Mouse (Mus musculus): ENCODE results near the gene Rbm20. TPM values are rescaled to one million over a fixed set of nuclear protein-coding genes. Genes with fewer than 3 reads are reported as not detected.
A peak's percentile ranks its signal among the peaks of the same experiment; 100 is the strongest.

The Rbm20 gene
- polyA plus RNA-seq, 1 experiment from 2014 or later = 51.8 TPM

GRCm38 (mm10) chr19:53739570-53740266, 62.6 kb downstream of the Rbm20 start:
- Histone ChIP-seq H3K27ac (ENCODE audit: poor library complexity, severe bottlenecking) (peak overlapping the region; percentile 70), H3K9me3 (replicated peaks) (no peaks in the 10 kb centered on the region), H3K4me2 (no peak overlapping the region; the same call in 1 of the 2 replicates), H3K36me3 (no peaks in the 10 kb centered on the region), H3K4me1 (replicated peaks) (peaks cover 45% of the 10 kb centered on the region), H3K4me3 (no peak overlapping the region), H3K27me3 (replicated peaks) (no peaks in the 10 kb centered on the region), H3K9ac (0 out of 2 replicates have a peak overlapping the region, but pooled peaks have one; percentile 18)
- 40% methylated on average over 8 of the region's 8 CpGs for WGBS
- ATAC-seq (ENCODE audit: insufficient number of reproducible peaks, low FRiP score) = no peak

GRCm38 (mm10) chr19:53740750-53741380, 63.8 kb downstream of the Rbm20 start:
- Histone ChIP-seq H3K4me2 (no peak overlapping the region), H3K4me1 (replicated peaks) (peaks cover 52% of the 10 kb centered on the region), H3K27me3 (replicated peaks) (no peaks in the 10 kb centered on the region), H3K9me3 (replicated peaks) (no peaks in the 10 kb centered on the region), H3K27ac (ENCODE audit: poor library complexity, severe bottlenecking) (peak overlapping the region; percentile 70), H3K9ac (no peak overlapping the region), H3K36me3 (no peaks in the 10 kb centered on the region), H3K4me3 (no peak overlapping the region)
- WGBS = 72% methylated on average over 1 of the region's 1 CpGs
- ATAC-seq (ENCODE audit: insufficient number of reproducible peaks, low FRiP score) = peak; percentile 60

GRCm38 (mm10) chr19:53741902-53742301, 64.8 kb downstream of the Rbm20 start:
- Histone ChIP-seq H3K4me1 (replicated peaks) (peaks cover 56% of the 10 kb centered on the region), H3K27me3 (replicated peaks) (no peaks in the 10 kb centered on the region), H3K4me2 (no peak overlapping the region), H3K9ac (no peak overlapping the region), H3K9me3 (replicated peaks) (no peaks in the 10 kb centered on the region), H3K27ac (ENCODE audit: poor library complexity, severe bottlenecking) (no peak overlapping the region), H3K36me3 (no peaks in the 10 kb centered on the region), H3K4me3 (no peak overlapping the region)
- no peak for ATAC-seq (ENCODE audit: insufficient number of reproducible peaks, low FRiP score)
- WGBS = 66% methylated on average over 3 of the region's 3 CpGs

- 60% methylated on average over 3 of the region's 3 CpGs for WGBS
- Histone ChIP-seq H3K4me3 (no peak overlapping the region), H3K4me2 (no peak overlapping the region), H3K27me3 (replicated peaks) (no peaks in the 10 kb centered on the region), H3K9ac (no peak overlapping the region), H3K4me1 (replicated peaks) (peaks cover 45% of the 10 kb centered on the region), H3K27ac (ENCODE audit: poor library complexity, severe bottlenecking) (no peak overlapping the region), H3K9me3 (replicated peaks) (no peaks in the 10 kb centered on the region), H3K36me3 (peaks cover 5% of the 10 kb centered on the region; the same call in 1 of the 2 replicates)
- no peak for ATAC-seq (ENCODE audit: insufficient number of reproducible peaks, low FRiP score)
Measured at GRCm38 (mm10) chr19:53745354-53745753, 68.2 kb downstream of the Rbm20 start.

GRCm38 (mm10) chr19:53746116-53746515, 69.0 kb downstream of the Rbm20 start:
- Histone ChIP-seq H3K27me3 (replicated peaks) (no peaks in the 10 kb centered on the region), H3K36me3 (peaks cover 5% of the 10 kb centered on the region; the same call in 1 of the 2 replicates), H3K27ac (ENCODE audit: poor library complexity, severe bottlenecking) (0 out of 2 replicates have a peak overlapping the region, but pooled peaks have one; percentile 14), H3K9ac (no peak overlapping the region), H3K4me1 (replicated peaks) (peaks cover 43% of the 10 kb centered on the region), H3K9me3 (replicated peaks) (no peaks in the 10 kb centered on the region), H3K4me2 (no peak overlapping the region), H3K4me3 (no peak overlapping the region)
- no peak for ATAC-seq (ENCODE audit: insufficient number of reproducible peaks, low FRiP score)
- 77% methylated on average over 9 of the region's 9 CpGs for WGBS

GRCm38 (mm10) chr19:53748236-53748775, 71.2 kb downstream of the Rbm20 start:
- H3K4me2 ChIP-seq = no peak overlapping the region
- 78% methylated on average over 13 of the region's 13 CpGs for WGBS
- ATAC-seq (ENCODE audit: insufficient number of reproducible peaks, low FRiP score) = no peak
- no peaks in the 10 kb centered on the region for H3K27me3 ChIP-seq (replicated peaks)
- H3K9ac ChIP-seq = no peak overlapping the region
- H3K27ac ChIP-seq (ENCODE audit: poor library complexity, severe bottlenecking) = no peak overlapping the region
- H3K9me3 ChIP-seq (replicated peaks) = no peaks in the 10 kb centered on the region
- peaks cover 5% of the 10 kb centered on the region; the same call in 1 of the 2 replicates for H3K36me3 ChIP-seq
- H3K4me3 ChIP-seq = no peak overlapping the region
- peaks cover 53% of the 10 kb centered on the region for H3K4me1 ChIP-seq (replicated peaks)

- no peak for ATAC-seq (ENCODE audit: insufficient number of reproducible peaks, low FRiP score)
- no peak overlapping the region for H3K27ac ChIP-seq (ENCODE audit: poor library complexity, severe bottlenecking)
- H3K9ac ChIP-seq = no peak overlapping the region
- H3K27me3 ChIP-seq (replicated peaks) = no peaks in the 10 kb centered on the region
- no peak overlapping the region for H3K4me2 ChIP-seq
- H3K36me3 ChIP-seq = peaks cover 5% of the 10 kb centered on the region; the same call in 1 of the 2 replicates
- H3K4me3 ChIP-seq = no peak overlapping the region
- H3K9me3 ChIP-seq (replicated peaks) = no peaks in the 10 kb centered on the region
- peaks cover 60% of the 10 kb centered on the region for H3K4me1 ChIP-seq (replicated peaks)
- 94% methylated on average over 8 of the region's 8 CpGs for WGBS
Measured at GRCm38 (mm10) chr19:53749326-53749725, 72.2 kb downstream of the Rbm20 start.

- no peaks in the 10 kb centered on the region for H3K9me3 ChIP-seq (replicated peaks)
- no peak overlapping the region for H3K4me3 ChIP-seq
- no peaks in the 10 kb centered on the region for H3K27me3 ChIP-seq (replicated peaks)
- peaks cover 58% of the 10 kb centered on the region for H3K4me1 ChIP-seq (replicated peaks)
- WGBS = 53% methylated on average over 22 of the region's 22 CpGs
- peak overlapping the region; percentile 58 for H3K27ac ChIP-seq (ENCODE audit: poor library complexity, severe bottlenecking)
- H3K36me3 ChIP-seq = peaks cover 8% of the 10 kb centered on the region; the same call in 1 of the 2 replicates
- no peak overlapping the region for H3K9ac ChIP-seq
- H3K4me2 ChIP-seq = no peak overlapping the region
- no peak for ATAC-seq (ENCODE audit: insufficient number of reproducible peaks, low FRiP score)
Measured at GRCm38 (mm10) chr19:53751420-53752185, 74.5 kb downstream of the Rbm20 start.

- 57% methylated on average over 7 of the region's 7 CpGs for WGBS
- Histone ChIP-seq H3K36me3 (peaks cover 8% of the 10 kb centered on the region; the same call in 1 of the 2 replicates), H3K9ac (no peak overlapping the region), H3K27ac (ENCODE audit: poor library complexity, severe bottlenecking) (peak overlapping the region; percentile 28; the same call in 1 of the 2 replicates), H3K4me1 (replicated peaks) (peaks cover 63% of the 10 kb centered on the region), H3K4me2 (no peak overlapping the region), H3K27me3 (replicated peaks) (no peaks in the 10 kb centered on the region), H3K4me3 (no peak overlapping the region), H3K9me3 (replicated peaks) (no peaks in the 10 kb centered on the region)
- ATAC-seq (ENCODE audit: insufficient number of reproducible peaks, low FRiP score) = no peak
Measured at GRCm38 (mm10) chr19:53752993-53753392, 75.9 kb downstream of the Rbm20 start.

GRCm38 (mm10) chr19:53754421-53754830, 77.3 kb downstream of the Rbm20 start:
- Histone ChIP-seq H3K4me2 (peak overlapping the region; percentile 46), H3K36me3 (peaks cover 4% of the 10 kb centered on the region; the same call in 1 of the 2 replicates), H3K9ac (0 out of 2 replicates have a peak overlapping the region, but pooled peaks have one; percentile 43), H3K4me1 (replicated peaks) (peaks cover 57% of the 10 kb centered on the region), H3K27me3 (replicated peaks) (no peaks in the 10 kb centered on the region), H3K27ac (ENCODE audit: poor library complexity, severe bottlenecking) (peak overlapping the region; percentile 82), H3K9me3 (replicated peaks) (no peaks in the 10 kb centered on the region), H3K4me3 (no peak overlapping the region)
- no peak for ATAC-seq (ENCODE audit: insufficient number of reproducible peaks, low FRiP score)
- 16% methylated on average over 7 of the region's 7 CpGs for WGBS
